Mouse (Mus musculus): ENCODE results near the gene Tex2. TPM values are rescaled to one million over a fixed set of nuclear protein-coding genes. Genes with fewer than 3 reads are reported as not detected.
"Not testable (repeated sequence)": the region's sequence is repeated elsewhere in the genome, so short reads cannot be mapped to it uniquely, and the experiment has no call there.

The Tex2 gene
- polyA plus RNA-seq, 1 experiment from 2014 or later, result 10.9 TPM

GRCm38 (mm10) chr11:106501308-106502158 lies 111.7 kb downstream of the Tex2 start:
- Histone ChIP-seq H3K4me2 (peak overlapping the region; percentile 49), H3K27me3 (no peaks in the 10 kb centered on the region), H3K9ac (peak overlapping the region; percentile 97), H3K4me3 (peak overlapping the region; percentile 79), H3K9me3 (no peaks in the 10 kb centered on the region), H3K4me1 (no peaks in the 10 kb centered on the region; the same call in 1 of the 2 replicates), H3K27ac (peak overlapping the region; percentile 98), H3K36me3 (0 out of 2 replicates have a peak, but pooled peaks cover 7% of the 10 kb centered on the region)
- 2% methylated on average over 22 of the region's 22 CpGs for WGBS
- ATAC-seq (ENCODE audit: insufficient number of reproducible peaks, low FRiP score, low TSS enrichment, low read depth), result peak; percentile 56

- Histone ChIP-seq H3K36me3 (no peaks in the 10 kb centered on the region), H3K27ac (peak overlapping the region; percentile 98), H3K9ac (peak overlapping the region; percentile 97), H3K4me2 (peak overlapping the region; percentile 49), H3K27me3 (no peaks in the 10 kb centered on the region), H3K9me3 (no peaks in the 10 kb centered on the region), H3K4me3 (peak overlapping the region; percentile 79), H3K4me1 (no peaks in the 10 kb centered on the region; the same call in 1 of the 2 replicates)
- peak; percentile 97 for ATAC-seq (ENCODE audit: insufficient number of reproducible peaks, low FRiP score, low TSS enrichment, low read depth)
- under 1% methylated on average over 52 of the region's 55 CpGs for WGBS
These were observed 112.6 kb downstream of the Tex2 start for GRCm38 (mm10) chr11:106500393-106501307.

- no peak overlapping the region for H3K4me2 ChIP-seq
- no peak overlapping the region for H3K9ac ChIP-seq
- no peaks in the 10 kb centered on the region for H3K9me3 ChIP-seq
- no peaks in the 10 kb centered on the region for H3K27me3 ChIP-seq
- no peak overlapping the region for H3K4me3 ChIP-seq
- H3K36me3 ChIP-seq, result no peaks in the 10 kb centered on the region
- H3K27ac ChIP-seq, result no peak overlapping the region
- no peak for ATAC-seq (ENCODE audit: insufficient number of reproducible peaks, low FRiP score, low TSS enrichment, low read depth)
- no peaks in the 10 kb centered on the region; the same call in 1 of the 2 replicates for H3K4me1 ChIP-seq
- 31% methylated on average over 4 of the region's 4 CpGs for WGBS
These were observed 114.4 kb downstream of the Tex2 start for GRCm38 (mm10) chr11:106498739-106499379.

GRCm38 (mm10) chr11:106497926-106498325 lies 115.3 kb downstream of the Tex2 start:
- no peaks in the 10 kb centered on the region for H3K36me3 ChIP-seq
- WGBS, result 82% methylated on average over 2 of the region's 2 CpGs
- H3K27me3 ChIP-seq, result no peaks in the 10 kb centered on the region
- no peak overlapping the region for H3K4me2 ChIP-seq
- no peaks in the 10 kb centered on the region for H3K9me3 ChIP-seq
- no peak overlapping the region for H3K4me3 ChIP-seq
- no peak overlapping the region for H3K27ac ChIP-seq
- H3K4me1 ChIP-seq, result no peaks in the 10 kb centered on the region; the same call in 1 of the 2 replicates
- ATAC-seq (ENCODE audit: insufficient number of reproducible peaks, low FRiP score, low TSS enrichment, low read depth), result no peak
- no peak overlapping the region for H3K9ac ChIP-seq

GRCm38 (mm10) chr11:106497009-106497408 lies 116.2 kb downstream of the Tex2 start:
- H3K4me3 ChIP-seq; H3K4me2 ChIP-seq; H3K36me3 ChIP-seq; H3K27ac ChIP-seq; ATAC-seq (ENCODE audit: insufficient number of reproducible peaks, low FRiP score, low TSS enrichment, low read depth); H3K4me1 ChIP-seq; H3K9ac ChIP-seq; H3K27me3 ChIP-seq; H3K9me3 ChIP-seq: not testable (repeated sequence)
- WGBS, result 90% methylated on average over 2 of the region's 2 CpGs

GRCm38 (mm10) chr11:106492984-106493669 lies 120.1 kb downstream of the Tex2 start:
- H3K27me3 ChIP-seq, result no peaks in the 10 kb centered on the region
- no peak overlapping the region for H3K4me3 ChIP-seq
- no peak for ATAC-seq (ENCODE audit: insufficient number of reproducible peaks, low FRiP score, low TSS enrichment, low read depth)
- no peaks in the 10 kb centered on the region for H3K36me3 ChIP-seq
- H3K9me3 ChIP-seq, result no peaks in the 10 kb centered on the region
- no peak overlapping the region for H3K9ac ChIP-seq
- H3K27ac ChIP-seq, result no peak overlapping the region
- H3K4me1 ChIP-seq, result peaks cover 2% of the 10 kb centered on the region; the same call in 1 of the 2 replicates
- 71% methylated on average over 7 of the region's 7 CpGs for WGBS
- no peak overlapping the region for H3K4me2 ChIP-seq

- H3K9me3 ChIP-seq, result no peaks in the 10 kb centered on the region
- no peak overlapping the region for H3K4me2 ChIP-seq
- H3K4me1 ChIP-seq, result peaks cover 7% of the 10 kb centered on the region
- no peak for ATAC-seq (ENCODE audit: insufficient number of reproducible peaks, low FRiP score, low TSS enrichment, low read depth)
- no peaks in the 10 kb centered on the region for H3K27me3 ChIP-seq
- H3K27ac ChIP-seq, result no peak overlapping the region
- H3K4me3 ChIP-seq, result no peak overlapping the region
- 0% methylated on average over 3 of the region's 3 CpGs for WGBS
- no peaks in the 10 kb centered on the region for H3K36me3 ChIP-seq
- no peak overlapping the region for H3K9ac ChIP-seq
These were observed 121.8 kb downstream of the Tex2 start for GRCm38 (mm10) chr11:106491393-106491792.

- not testable (repeated sequence) for H3K4me1 ChIP-seq; H3K9me3 ChIP-seq; H3K4me3 ChIP-seq; ATAC-seq (ENCODE audit: insufficient number of reproducible peaks, low FRiP score, low TSS enrichment, low read depth); H3K27me3 ChIP-seq; H3K36me3 ChIP-seq; H3K9ac ChIP-seq; H3K4me2 ChIP-seq; H3K27ac ChIP-seq
- 82% methylated on average over 6 of the region's 6 CpGs for WGBS
These were observed 122.6 kb downstream of the Tex2 start for GRCm38 (mm10) chr11:106490600-106490999.

- no peak overlapping the region for H3K9ac ChIP-seq
- WGBS, result 55% methylated on average over 10 of the region's 10 CpGs
- peaks cover 8% of the 10 kb centered on the region for H3K4me1 ChIP-seq
- H3K4me3 ChIP-seq, result no peak overlapping the region
- no peaks in the 10 kb centered on the region for H3K36me3 ChIP-seq
- no peak overlapping the region for H3K4me2 ChIP-seq
- no peaks in the 10 kb centered on the region for H3K9me3 ChIP-seq
- no peak for ATAC-seq (ENCODE audit: insufficient number of reproducible peaks, low FRiP score, low TSS enrichment, low read depth)
- no peak overlapping the region for H3K27ac ChIP-seq
- H3K27me3 ChIP-seq, result no peaks in the 10 kb centered on the region
These were observed 123.2 kb downstream of the Tex2 start for GRCm38 (mm10) chr11:106490057-106490456.

- Histone ChIP-seq H3K4me1 (peaks cover 8% of the 10 kb centered on the region), H3K36me3 (no peaks in the 10 kb centered on the region), H3K4me2 (no peak overlapping the region), H3K27me3 (no peaks in the 10 kb centered on the region), H3K27ac (no peak overlapping the region), H3K9me3 (no peaks in the 10 kb centered on the region), H3K9ac (no peak overlapping the region), H3K4me3 (no peak overlapping the region)
- no peak for ATAC-seq (ENCODE audit: insufficient number of reproducible peaks, low FRiP score, low TSS enrichment, low read depth)
- 53% methylated on average over 7 of the region's 7 CpGs for WGBS
These were observed 124.1 kb downstream of the Tex2 start for GRCm38 (mm10) chr11:106489036-106489693.

All from limb, embryonic 15.5 days (tissue).